Mouse (Mus musculus) right cerebral cortex, postnatal 14 days (tissue): ENCODE results near the gene Pam.
A peak's percentile ranks its signal among the peaks of the same experiment; 100 is the strongest.

ENCODE experiments used
- DNase-seq: peaks from one replicate; pipeline ENCODE4 v3.0.0; 2022

The Pam gene

DNA sequence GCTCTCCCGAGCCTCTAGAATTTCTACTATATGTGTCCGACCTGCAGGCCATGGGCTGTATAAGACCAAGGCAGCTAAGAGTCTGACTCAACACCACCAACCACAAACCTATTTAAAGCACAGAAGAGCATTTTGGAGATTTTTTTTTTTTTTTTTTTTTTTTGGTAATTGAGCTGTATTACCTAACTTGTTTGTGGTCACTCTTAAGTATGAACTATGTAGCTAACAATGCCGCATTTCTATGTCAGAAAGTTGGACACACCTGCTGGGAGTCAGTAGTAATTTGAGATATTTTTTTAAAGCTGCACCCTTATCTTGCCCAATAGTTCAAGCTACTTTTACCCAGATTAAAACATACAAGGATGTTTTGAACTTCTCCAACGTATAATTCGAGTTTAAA lies 66.4 kb downstream of the Pam start:
- no peak for DNase-seq

DNA sequence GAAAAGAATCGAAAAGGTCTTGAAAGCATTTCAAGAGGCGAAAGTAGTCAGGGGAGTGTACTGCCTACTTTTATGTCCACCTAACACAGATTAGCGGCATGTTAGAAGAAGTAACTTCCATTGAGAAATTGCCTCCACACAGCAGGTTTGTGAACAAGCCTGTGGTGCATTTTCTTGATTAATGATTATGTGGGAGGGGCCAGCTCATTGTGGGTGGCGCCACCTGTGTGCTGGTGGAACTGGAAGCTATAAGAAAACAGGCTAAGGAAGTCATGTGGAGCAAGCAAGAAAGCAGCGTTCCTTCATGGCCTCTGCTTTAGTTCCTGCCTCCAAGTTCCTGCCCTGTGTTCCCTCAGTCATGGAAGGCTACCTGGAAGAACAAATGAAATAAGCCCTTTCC lies 67.0 kb downstream of the Pam start:
- DNase-seq, result no peak

DNA sequence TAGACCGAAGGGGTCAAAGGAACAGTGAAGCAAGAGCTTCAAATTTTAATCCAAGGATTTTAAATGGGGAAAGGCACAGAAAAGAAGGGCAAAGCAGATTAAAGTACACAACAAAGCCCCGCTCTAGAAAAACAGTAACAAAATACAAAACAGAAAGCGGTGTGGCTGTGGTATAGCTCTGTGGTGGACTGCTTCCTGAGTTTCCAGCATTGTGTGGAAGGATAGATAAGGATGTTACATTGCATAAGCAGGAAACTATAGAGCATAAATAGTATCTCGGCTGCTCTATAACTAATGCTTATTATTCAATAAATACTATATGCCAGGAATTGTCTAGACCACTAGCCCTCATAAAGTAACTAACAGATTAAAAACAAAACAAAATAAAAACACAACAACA lies 67.5 kb downstream of the Pam start:
- no peak for DNase-seq

DNA sequence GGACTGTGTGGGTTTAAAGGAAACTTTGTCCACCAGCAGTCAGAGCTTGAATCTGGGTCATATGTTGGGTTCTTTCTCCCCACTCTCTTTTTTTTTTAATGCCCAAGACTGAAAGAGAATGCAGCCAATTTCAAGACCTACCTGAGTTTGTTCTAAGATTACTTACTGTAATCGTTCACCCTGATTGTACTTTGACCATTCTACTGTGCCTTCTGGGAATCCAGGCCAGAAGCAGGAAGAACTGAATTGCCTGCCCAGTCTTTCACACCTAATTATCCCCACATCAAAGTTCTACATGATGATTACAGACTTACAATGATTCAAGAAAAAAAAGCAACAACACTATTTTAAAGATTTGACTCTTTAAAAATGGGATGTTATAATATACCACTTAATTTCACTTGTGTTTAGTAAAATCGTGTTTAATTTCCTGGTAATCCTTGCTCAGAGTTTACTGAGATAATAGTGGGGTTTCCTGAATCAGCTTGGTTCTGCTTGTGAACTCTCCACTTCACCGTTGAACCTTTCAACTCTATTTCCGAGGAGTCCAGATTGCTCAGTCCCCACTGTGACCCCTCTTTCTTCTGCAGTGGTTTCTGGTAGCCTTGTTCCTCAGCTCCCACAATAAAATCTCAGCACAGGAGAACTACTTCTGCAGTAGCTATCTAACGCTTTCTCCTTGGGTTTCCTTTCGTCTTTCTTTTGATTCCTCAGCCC lies 69.4 kb downstream of the Pam start:
- no peak for DNase-seq

DNA sequence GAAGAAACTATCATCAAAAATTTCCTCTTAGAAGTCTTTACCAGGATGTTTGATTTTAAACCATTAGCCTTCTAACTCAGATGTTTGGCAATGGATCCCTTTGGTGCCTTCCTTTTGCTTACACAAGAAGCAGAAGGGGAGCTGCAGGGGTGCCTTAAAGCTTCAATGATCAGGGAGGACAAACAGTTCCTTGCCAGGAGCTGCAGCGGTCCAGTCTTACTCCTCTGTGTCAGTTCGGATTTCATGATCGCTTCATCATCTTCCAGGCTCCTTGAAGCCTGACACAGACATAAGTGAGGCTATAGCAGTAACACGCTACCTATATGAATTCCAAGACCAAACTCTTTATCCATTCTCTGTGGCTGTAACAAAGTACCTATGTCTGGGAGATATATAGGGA lies 71.6 kb downstream of the Pam start:
- DNase-seq, result no peak

DNA sequence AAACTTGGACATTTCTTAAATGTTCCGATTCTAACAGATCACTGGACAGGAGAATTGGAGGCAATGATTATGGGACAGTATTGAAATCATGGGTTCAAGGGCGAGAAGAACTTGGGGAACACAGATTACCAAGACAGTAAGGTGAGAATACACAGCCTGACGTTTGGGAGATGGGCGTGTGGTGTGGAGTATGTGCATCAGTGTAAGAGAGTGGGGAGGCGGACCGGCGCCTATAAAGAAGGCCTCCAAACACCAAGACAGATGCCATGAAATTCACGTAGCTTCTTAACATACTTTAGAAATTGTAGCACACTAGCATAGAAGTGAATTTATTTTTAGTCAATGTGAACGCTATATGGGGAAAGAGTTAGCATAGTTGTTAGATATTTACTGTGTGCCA lies 76.5 kb downstream of the Pam start:
- DNase-seq, result no peak

- DNase-seq, result no peak
These were observed 79.2 kb downstream of the Pam start for GRCm38 (mm10) chr1:98016004-98016848.

DNA sequence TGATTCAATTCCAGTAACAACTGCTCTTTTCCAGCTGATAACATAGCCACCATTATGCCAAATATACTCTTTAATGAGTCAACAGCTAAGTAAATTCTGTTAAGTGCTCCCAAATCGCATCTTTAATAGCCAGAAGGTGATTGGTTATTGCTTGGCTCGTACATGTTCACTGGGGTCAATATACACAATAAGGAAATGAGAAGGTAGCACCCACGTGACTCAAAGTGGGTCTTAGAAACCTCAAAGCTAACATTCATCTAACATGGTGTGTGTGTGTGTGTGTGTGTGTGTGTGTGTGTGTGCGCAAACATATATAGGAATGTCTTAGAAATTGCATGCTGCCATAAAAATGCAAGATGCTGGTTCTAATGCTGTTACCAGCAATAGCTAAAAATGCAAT lies 79.9 kb downstream of the Pam start:
- no peak for DNase-seq

DNA sequence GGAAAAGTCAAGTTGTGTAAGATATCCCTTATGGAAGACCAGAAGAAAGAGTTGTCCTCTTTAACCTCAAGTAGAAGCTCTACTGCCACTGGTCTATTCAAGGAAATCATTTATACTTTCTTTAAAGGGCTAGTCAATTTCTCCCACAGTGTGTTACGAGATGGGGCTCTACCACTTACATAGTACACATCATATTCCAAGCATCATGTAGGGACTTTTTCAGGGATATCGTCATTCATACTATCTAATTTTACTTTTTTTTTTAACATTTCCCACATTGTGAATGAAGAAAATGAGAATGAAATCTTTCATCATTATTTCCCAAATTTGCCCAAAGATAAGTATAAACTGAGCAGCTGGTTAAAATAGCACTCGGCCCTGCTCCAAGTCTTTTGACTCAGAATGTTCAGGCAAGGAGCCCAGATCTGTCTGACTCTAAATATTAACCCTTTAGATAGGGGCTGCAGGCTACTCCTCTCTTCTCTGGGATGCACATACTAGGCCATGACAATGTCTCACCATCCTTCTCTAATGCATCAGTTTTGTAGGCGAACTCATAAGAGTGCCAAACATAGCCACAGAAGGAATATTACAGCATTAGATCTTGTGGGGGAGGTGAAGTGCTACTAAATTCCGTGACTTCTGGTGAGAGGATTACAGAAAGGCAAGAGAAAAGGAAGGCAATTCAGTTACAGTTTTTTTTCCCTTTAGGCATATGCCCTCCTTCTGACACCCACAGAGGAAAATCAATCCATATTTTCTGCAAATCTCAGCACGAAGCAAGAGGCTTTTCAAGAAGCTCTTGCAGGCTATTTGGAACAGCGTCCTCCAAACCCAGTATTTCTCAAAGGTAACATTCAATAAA lies 92.7 kb downstream of the Pam start:
- peak; percentile 66 for DNase-seq

DNA sequence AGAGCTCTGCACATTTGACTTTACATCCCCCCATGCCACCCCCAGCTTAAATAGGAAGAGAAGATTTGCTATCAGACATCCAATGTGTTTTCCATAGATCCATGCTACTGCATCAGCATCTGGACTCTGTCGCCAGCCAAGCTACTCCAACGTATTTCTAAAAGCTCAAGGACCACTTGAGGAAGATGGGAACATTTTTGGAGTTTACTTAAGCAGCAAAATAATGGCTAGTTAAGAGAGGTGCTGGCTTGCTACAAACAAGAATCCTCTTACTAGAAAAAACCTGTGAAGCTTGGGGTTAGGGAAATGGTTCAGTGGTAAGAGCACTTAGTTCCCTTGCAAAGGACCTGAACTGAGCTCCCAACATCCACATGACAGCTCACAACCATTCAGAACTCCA lies 96.0 kb downstream of the Pam start:
- DNase-seq, result no peak

GRCm38 (mm10) chr1:97998961-97999360 lies 96.5 kb downstream of the Pam start:
- peak; percentile 36 for DNase-seq

DNA sequence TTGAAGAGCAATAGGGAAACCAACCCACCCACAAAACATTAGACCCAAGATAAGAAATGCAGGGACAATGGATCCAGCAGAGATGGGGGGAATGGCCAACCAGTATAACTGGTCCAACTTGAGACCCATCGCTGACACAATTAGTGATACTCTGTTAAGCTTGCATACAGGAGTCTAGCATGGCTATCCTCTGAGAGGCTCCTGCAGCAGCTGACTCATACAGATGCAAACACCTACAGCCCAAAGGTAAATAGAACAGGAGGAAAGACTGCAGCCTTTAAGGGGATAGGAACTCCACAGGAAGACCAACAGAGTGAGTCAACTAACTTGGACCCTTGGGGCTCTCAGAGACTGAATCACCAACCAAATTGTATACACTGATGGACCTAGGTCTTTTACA lies 98.4 kb downstream of the Pam start:
- DNase-seq, result no peak

GRCm38 (mm10) chr1:97991976-97992375 lies 103.5 kb downstream of the Pam start:
- no peak for DNase-seq

GRCm38 (mm10) chr1:97983189-97983588 lies 112.3 kb downstream of the Pam start:
- DNase-seq, result no peak

GRCm38 (mm10) chr1:97979422-97979821 lies 116.0 kb downstream of the Pam start:
- no peak for DNase-seq

- no peak for DNase-seq
These were observed 117.9 kb downstream of the Pam start for GRCm38 (mm10) chr1:97977521-97977920.

- peak; percentile 55 for DNase-seq
These were observed 118.5 kb downstream of the Pam start for GRCm38 (mm10) chr1:97976873-97977473.

GRCm38 (mm10) chr1:97976072-97976471 lies 119.4 kb downstream of the Pam start:
- DNase-seq, result no peak

DNA sequence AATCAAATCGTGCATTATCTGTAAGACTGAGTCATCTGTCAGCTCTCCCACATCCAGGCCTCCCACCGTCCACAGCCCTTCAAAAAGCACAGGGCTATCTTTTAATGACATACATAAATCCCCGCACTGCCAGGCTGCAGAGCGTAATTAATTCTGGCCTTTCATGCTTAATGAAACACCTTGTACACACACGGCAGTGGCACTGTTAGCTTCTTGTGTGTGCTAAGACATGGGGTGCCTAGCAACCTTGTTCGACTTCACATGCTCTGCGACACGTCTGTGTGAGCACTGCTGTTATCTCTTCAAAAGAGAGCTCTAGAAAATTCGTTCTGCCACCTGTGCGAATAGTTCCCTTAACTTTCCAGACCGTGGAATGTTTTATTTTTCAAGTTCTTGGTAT lies 120.5 kb downstream of the Pam start:
- no peak for DNase-seq

DNA sequence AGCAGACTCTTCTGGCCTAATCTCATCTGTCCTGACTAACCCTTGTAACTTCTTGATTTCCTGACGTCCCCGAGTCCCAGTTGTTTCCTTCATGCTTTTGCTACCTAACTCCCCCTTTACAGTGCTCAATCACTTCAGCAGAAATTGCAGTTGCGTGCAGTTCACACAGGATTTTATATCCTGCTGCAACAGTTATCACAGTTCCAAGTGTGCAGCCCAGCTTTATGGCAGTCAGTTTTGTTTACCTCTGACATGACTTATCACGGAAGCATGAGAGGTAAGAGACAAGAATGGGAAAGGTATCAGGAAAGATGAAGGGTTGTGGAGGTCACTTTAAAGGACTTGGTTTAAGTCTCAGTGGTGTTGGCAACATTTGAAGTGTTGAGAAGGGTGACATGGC lies 125.7 kb downstream of the Pam start:
- DNase-seq, result no peak

- peak; percentile 35 for DNase-seq
These were observed 131.7 kb downstream of the Pam start for GRCm38 (mm10) chr1:97963711-97964110.

DNA sequence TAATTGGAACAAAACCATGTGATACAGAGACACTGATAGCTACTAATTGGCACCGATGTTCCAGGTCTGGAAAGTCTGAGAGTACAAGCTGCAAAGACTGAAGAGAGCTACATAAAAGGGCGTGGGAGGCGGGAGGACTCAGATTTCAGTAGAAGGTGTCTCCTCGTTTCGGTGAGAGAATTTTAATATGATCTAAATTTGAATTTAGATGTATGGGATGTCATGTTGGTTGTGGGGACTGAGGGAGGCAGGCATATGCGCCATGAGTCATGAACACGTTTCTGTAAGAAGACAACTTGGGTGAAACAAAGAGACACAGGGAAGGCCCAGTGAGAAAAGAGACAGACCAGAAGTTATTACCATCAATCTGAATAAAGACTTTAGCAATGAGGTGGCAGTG lies 133.3 kb downstream of the Pam start:
- peak; percentile 19 for DNase-seq

GRCm38 (mm10) chr1:97960681-97961080 lies 134.8 kb downstream of the Pam start:
- DNase-seq, result no peak
